Mouse (Mus musculus): ENCODE measurements at regions not wholly inside any gene's neighbourhood (a gene's known extent, or its start where the extent isn't known, plus 50 kb on each side); places are given as distances from the start of the nearest gene placed in this dataset.

DNA sequence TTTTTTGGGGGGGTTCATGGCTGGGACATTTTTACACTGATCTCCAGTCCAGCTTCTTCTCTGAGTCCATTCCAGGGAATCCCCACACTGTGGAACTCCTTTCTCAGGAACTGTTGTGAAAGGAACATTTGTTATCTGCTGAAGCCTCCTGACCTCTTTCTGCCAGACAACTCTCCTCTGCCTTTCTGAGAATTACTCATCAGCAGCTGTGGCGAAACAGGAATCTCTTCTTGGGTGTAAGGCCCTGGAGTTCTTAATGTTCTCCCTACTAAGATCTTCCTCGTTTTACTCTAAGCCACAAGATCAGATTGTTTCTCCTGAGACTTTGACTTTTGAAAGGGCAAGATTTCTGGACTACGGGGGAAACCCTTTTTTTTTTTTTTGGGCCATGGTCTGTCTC lies 698.7 kb downstream of the Slc4a3 start:
- ATAC-seq (ENCODE audit: low read depth) (no peak), DNase-seq (no peak)
- Histone ChIP-seq H3K27ac (no peak overlapping the region), H3K4me2 (no peak overlapping the region), H3K36me3 (no peaks in the 10 kb centered on the region), H3K4me1 (replicated peaks) (no peaks in the 10 kb centered on the region), H3K4me3 (replicated peaks) (no peak overlapping the region), H3K9ac (no peak overlapping the region), H3K9me3 (replicated peaks) (no peaks in the 10 kb centered on the region), H3K27me3 (no peaks in the 10 kb centered on the region)
- 42% methylated on average over 3 of the region's 3 CpGs for WGBS (ENCODE audit: insufficient replicate concordance)

- 51% methylated on average over 8 of the region's 8 CpGs for WGBS (ENCODE audit: insufficient replicate concordance)
- no peaks in the 10 kb centered on the region for H3K4me1 ChIP-seq (replicated peaks)
- no peak overlapping the region for H3K4me3 ChIP-seq (replicated peaks)
- no peaks in the 10 kb centered on the region for H3K27me3 ChIP-seq
- no peak for ATAC-seq (ENCODE audit: low read depth)
- H3K4me2 ChIP-seq = no peak overlapping the region
- H3K27ac ChIP-seq = no peak overlapping the region
- no peak overlapping the region for H3K9ac ChIP-seq
- no peaks in the 10 kb centered on the region for H3K9me3 ChIP-seq (replicated peaks)
- DNase-seq = no peak
- no peaks in the 10 kb centered on the region for H3K36me3 ChIP-seq
Observed at GRCm38 (mm10) chr1:76246181-76246796, 700.2 kb downstream of the Slc4a3 start.

GRCm38 (mm10) chr1:76247126-76247525 lies 701.1 kb downstream of the Slc4a3 start:
- Histone ChIP-seq H3K9ac (no peak overlapping the region), H3K36me3 (no peaks in the 10 kb centered on the region), H3K27me3 (no peaks in the 10 kb centered on the region), H3K4me2 (no peak overlapping the region), H3K4me3 (replicated peaks) (no peak overlapping the region), H3K9me3 (replicated peaks) (no peaks in the 10 kb centered on the region), H3K4me1 (replicated peaks) (no peaks in the 10 kb centered on the region), H3K27ac (no peak overlapping the region)
- no peak for DNase-seq
- WGBS (ENCODE audit: insufficient replicate concordance) = 57% methylated on average over 8 of the region's 8 CpGs
- no peak for ATAC-seq (ENCODE audit: low read depth)

DNA sequence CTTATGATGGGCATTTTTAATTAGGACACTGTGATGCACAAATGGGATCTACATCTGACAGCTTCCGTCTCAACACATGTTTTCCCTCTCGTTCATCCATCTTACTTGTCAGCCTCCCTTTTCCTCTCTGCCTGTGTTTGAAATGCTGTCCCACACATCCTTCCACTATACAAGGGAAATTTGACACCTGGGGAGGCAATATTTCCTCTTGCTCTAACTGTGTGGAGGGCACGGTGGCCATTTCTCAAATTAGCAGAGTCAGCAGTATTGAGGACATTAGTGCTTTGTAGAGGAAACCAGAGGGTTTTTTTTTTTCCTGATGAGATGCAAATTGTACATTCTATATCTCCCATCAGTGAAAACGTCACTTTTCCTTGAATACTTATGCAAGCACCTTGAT lies 712.2 kb downstream of the Slc4a3 start:
- H3K27me3 ChIP-seq = no peaks in the 10 kb centered on the region
- WGBS (ENCODE audit: insufficient replicate concordance) = 58% methylated on average over 4 of the region's 4 CpGs

GRCm38 (mm10) chr1:76276148-76276547 lies 730.1 kb downstream of the Slc4a3 start:
- Histone ChIP-seq H3K4me3 (replicated peaks) (no peak overlapping the region), H3K36me3 (no peaks in the 10 kb centered on the region), H3K27me3 (no peaks in the 10 kb centered on the region), H3K4me2 (no peak overlapping the region), H3K4me1 (replicated peaks) (no peaks in the 10 kb centered on the region), H3K27ac (no peak overlapping the region), H3K9ac (no peak overlapping the region), H3K9me3 (replicated peaks) (no peaks in the 10 kb centered on the region)
- no peak for ATAC-seq (ENCODE audit: low read depth)
- WGBS (ENCODE audit: insufficient replicate concordance) = 49% methylated on average over 7 of the region's 7 CpGs
- DNase-seq = no peak

More for the DNA sequence above, 712.2 kb downstream of the Slc4a3 start:
- H3K9me3 ChIP-seq (replicated peaks) = no peaks in the 10 kb centered on the region
- H3K4me3 ChIP-seq (replicated peaks) = no peak overlapping the region
- H3K27ac ChIP-seq = no peak overlapping the region
- no peaks in the 10 kb centered on the region for H3K36me3 ChIP-seq
- DNase-seq = no peak
- no peaks in the 10 kb centered on the region for H3K4me1 ChIP-seq (replicated peaks)
- no peak overlapping the region for H3K4me2 ChIP-seq
- no peak overlapping the region for H3K9ac ChIP-seq
- ATAC-seq (ENCODE audit: low read depth) = no peak

GRCm38 (mm10) chr1:76276624-76277023 lies 730.6 kb downstream of the Slc4a3 start:
- no peak overlapping the region for H3K9ac ChIP-seq
- no peak for ATAC-seq (ENCODE audit: low read depth)
- H3K4me3 ChIP-seq (replicated peaks) = no peak overlapping the region
- no peak overlapping the region for H3K4me2 ChIP-seq
- no peak overlapping the region for H3K27ac ChIP-seq
- WGBS (ENCODE audit: insufficient replicate concordance) = 58% methylated on average over 3 of the region's 3 CpGs
- H3K4me1 ChIP-seq (replicated peaks) = no peaks in the 10 kb centered on the region
- DNase-seq = no peak
- H3K27me3 ChIP-seq = no peaks in the 10 kb centered on the region
- H3K9me3 ChIP-seq (replicated peaks) = no peaks in the 10 kb centered on the region
- no peaks in the 10 kb centered on the region for H3K36me3 ChIP-seq

GRCm38 (mm10) chr1:76283322-76283721 lies 737.3 kb downstream of the Slc4a3 start:
- WGBS (ENCODE audit: insufficient replicate concordance) = 62% methylated on average over 3 of the region's 3 CpGs
- DNase-seq = no peak

DNA sequence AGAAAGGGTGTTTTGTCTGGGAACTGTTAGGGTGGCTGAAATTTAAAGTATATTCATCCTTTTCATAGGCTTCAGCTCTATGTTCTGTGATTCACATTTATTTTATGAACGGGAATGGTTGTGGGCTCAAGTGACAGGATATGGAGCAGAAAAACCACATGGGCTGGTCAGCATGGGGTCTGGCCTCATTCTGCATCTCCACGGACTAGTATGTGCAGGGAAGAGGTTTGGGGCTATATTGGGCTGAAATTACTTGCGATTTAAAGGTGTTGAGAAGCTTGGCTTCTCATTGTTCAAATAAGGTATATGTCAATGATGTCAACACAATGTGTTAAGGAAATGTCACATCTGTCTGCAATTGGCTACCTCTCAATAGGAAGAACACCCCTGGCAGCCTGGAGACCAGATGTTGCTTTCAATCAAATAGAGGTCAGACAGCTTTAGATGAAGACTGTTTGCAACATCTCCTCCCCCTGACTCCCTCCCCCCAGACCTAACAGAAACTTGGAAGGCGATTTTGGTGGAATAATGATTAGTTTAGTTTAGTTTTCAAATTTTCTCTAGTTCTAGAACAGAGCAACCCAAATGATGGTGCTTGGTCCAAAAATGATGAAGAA lies 777.0 kb downstream of the Slc4a3 start:
- Histone ChIP-seq H3K36me3 (no peaks in the 10 kb centered on the region), H3K4me2 (no peak overlapping the region), H3K9me3 (replicated peaks) (no peaks in the 10 kb centered on the region), H3K27me3 (no peaks in the 10 kb centered on the region), H3K9ac (no peak overlapping the region), H3K27ac (no peak overlapping the region), H3K4me1 (replicated peaks) (no peaks in the 10 kb centered on the region), H3K4me3 (replicated peaks) (no peak overlapping the region)
- WGBS (ENCODE audit: insufficient replicate concordance) = 53% methylated on average over 4 of the region's 4 CpGs
- ATAC-seq (ENCODE audit: low read depth) (no peak), DNase-seq (no peak)

More at GRCm38 (mm10) chr1:76283322-76283721, 737.3 kb downstream of the Slc4a3 start:
- no peak overlapping the region for H3K9ac ChIP-seq
- H3K9me3 ChIP-seq (replicated peaks) = no peaks in the 10 kb centered on the region
- H3K36me3 ChIP-seq = no peaks in the 10 kb centered on the region
- ATAC-seq (ENCODE audit: low read depth) = no peak
- no peak overlapping the region for H3K27ac ChIP-seq
- no peaks in the 10 kb centered on the region for H3K4me1 ChIP-seq (replicated peaks)
- no peak overlapping the region for H3K4me2 ChIP-seq
- no peaks in the 10 kb centered on the region for H3K27me3 ChIP-seq
- no peak overlapping the region for H3K4me3 ChIP-seq (replicated peaks)

GRCm38 (mm10) chr1:76323592-76323991 lies 777.5 kb downstream of the Slc4a3 start:
- no peak overlapping the region for H3K4me2 ChIP-seq
- WGBS (ENCODE audit: insufficient replicate concordance) = 50% methylated on average over 4 of the region's 4 CpGs
- H3K9me3 ChIP-seq (replicated peaks) = no peaks in the 10 kb centered on the region
- DNase-seq = no peak
- H3K9ac ChIP-seq = no peak overlapping the region
- no peaks in the 10 kb centered on the region for H3K4me1 ChIP-seq (replicated peaks)
- no peaks in the 10 kb centered on the region for H3K36me3 ChIP-seq
- H3K4me3 ChIP-seq (replicated peaks) = no peak overlapping the region
- no peak for ATAC-seq (ENCODE audit: low read depth)
- no peaks in the 10 kb centered on the region for H3K27me3 ChIP-seq
- H3K27ac ChIP-seq = no peak overlapping the region

DNA sequence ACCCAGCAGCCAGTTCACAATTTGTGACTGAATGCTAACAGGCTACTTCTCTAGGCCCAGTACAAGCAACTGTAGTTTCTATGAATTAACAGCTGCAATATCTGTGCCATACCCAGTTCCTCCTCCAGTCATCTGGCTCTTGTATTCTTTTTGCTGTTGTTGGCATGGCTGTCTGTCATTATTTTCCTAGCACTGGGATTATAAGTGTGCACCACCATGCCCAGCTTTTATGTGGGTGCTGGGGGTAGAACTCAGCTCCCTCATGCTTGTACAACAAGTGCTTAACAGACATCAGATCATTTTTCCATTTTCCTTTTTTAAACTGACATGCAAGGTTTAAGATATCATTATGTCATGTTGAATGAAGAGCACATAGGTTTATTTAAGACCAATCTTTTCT lies 789.9 kb downstream of the Slc4a3 start:
- ATAC-seq (ENCODE audit: low read depth) = no peak

GRCm38 (mm10) chr1:76362106-76362505 lies 816.0 kb downstream of the Slc4a3 start:
- H3K27me3 ChIP-seq = no peaks in the 10 kb centered on the region
- no peak overlapping the region for H3K27ac ChIP-seq
- H3K9me3 ChIP-seq (replicated peaks) = no peaks in the 10 kb centered on the region
- no peak overlapping the region for H3K9ac ChIP-seq
- ATAC-seq (ENCODE audit: low read depth) (no peak), DNase-seq (no peak)
- H3K36me3 ChIP-seq = no peaks in the 10 kb centered on the region
- no peak overlapping the region for H3K4me2 ChIP-seq
- H3K4me1 ChIP-seq (replicated peaks) = no peaks in the 10 kb centered on the region
- WGBS (ENCODE audit: insufficient replicate concordance) = 71% methylated on average over 8 of the region's 8 CpGs
- no peak overlapping the region for H3K4me3 ChIP-seq (replicated peaks)

More for the DNA sequence above, 789.9 kb downstream of the Slc4a3 start:
- DNase-seq = no peak
- Histone ChIP-seq H3K9ac (no peak overlapping the region), H3K4me1 (replicated peaks) (no peaks in the 10 kb centered on the region), H3K36me3 (no peaks in the 10 kb centered on the region), H3K27ac (no peak overlapping the region), H3K9me3 (replicated peaks) (no peaks in the 10 kb centered on the region), H3K27me3 (no peaks in the 10 kb centered on the region), H3K4me2 (no peak overlapping the region), H3K4me3 (replicated peaks) (no peak overlapping the region)

DNA sequence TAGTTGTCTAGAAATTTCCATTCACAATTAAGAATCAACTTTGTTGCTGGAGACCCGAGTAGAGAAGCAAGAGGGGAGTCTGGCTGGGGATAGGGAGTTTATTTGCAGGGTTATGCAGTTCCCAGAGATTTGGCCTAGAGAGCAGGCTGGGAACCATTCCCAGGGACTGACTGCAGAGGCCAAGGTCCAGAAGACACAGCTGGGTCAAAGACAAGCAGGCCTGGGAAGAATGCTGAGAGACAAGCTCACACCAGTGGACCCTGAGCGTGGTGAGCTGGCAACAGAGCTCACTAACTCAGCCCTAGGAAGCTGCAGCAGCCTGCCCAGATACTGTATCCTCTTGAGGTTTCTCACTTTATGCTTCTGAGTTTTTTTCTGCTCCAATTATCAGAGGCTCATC lies 827.9 kb downstream of the Slc4a3 start:
- no peaks in the 10 kb centered on the region for H3K9me3 ChIP-seq (replicated peaks)
- DNase-seq (no peak), ATAC-seq (ENCODE audit: low read depth) (no peak)
- no peak overlapping the region for H3K4me3 ChIP-seq (replicated peaks)
- no peaks in the 10 kb centered on the region for H3K27me3 ChIP-seq
- WGBS (ENCODE audit: insufficient replicate concordance) = 53% methylated on average over 2 of the region's 2 CpGs
- no peak overlapping the region for H3K9ac ChIP-seq
- no peaks in the 10 kb centered on the region for H3K36me3 ChIP-seq
- H3K27ac ChIP-seq = no peak overlapping the region
- H3K4me1 ChIP-seq (replicated peaks) = no peaks in the 10 kb centered on the region
- no peak overlapping the region for H3K4me2 ChIP-seq

Measured in liver, embryonic 13.5 days (tissue).